Mouse (Mus musculus) adrenal gland, postnatal 4 days (tissue): ENCODE results near the gene Izumo2. TPM values are rescaled to one million over a fixed set of nuclear protein-coding genes. Genes with fewer than 3 reads are reported as not detected.
"Not testable (repeated sequence)": the region's sequence is repeated elsewhere in the genome, so short reads cannot be mapped to it uniquely, and the experiment has no call there.

ENCODE experiments used
- DNase-seq, 2 experiments: peaks; one replicate each; pipeline ENCODE4 v3.0.0; 2021 to 2022; ENCODE audit warnings: low spot score in 2 of 2, mixed read lengths in 2 of 2
- total RNA-seq, 2 experiments: library from RNA; stranded (reverse); gene quantifications; 2 replicates each; pipeline ENCODE4 v1.2.3; 2021

The Izumo2 gene
- total RNA-seq, 2 experiments from 2014 or later, result not detected

GRCm38 (mm10) chr7:44750950-44751349 lies 42.4 kb downstream of the Izumo2 start, which contains the start of gene Zfp473:
TSS of gene Zfp473 (minus strand) at chr7:44751050.
- not testable (repeated sequence) for DNase-seq

GRCm38 (mm10) chr7:44757164-44757563 lies 48.6 kb downstream of the Izumo2 start:
- DNase-seq, result no peak

GRCm38 (mm10) chr7:44760366-44760765 lies 51.8 kb downstream of the Izumo2 start:
- no peak for DNase-seq

- DNase-seq, result no peak
Observed at GRCm38 (mm10) chr7:44768129-44768528, 59.6 kb downstream of the Izumo2 start.

Other genes with a start within 250 kb of the Izumo2 start
- gene Aspdh, start 243.4 kb upstream of the Izumo2 start, total RNA-seq, result 1 to 10 TPM; 3.2 to 6.2 TPM
- 10 to 100 TPM; 40.3 to 48.1 TPM for gene Josd2, start 240.8 kb upstream of the Izumo2 start, total RNA-seq
- gene Emc10, start 212.2 kb upstream of the Izumo2 start, total RNA-seq, result 10 to 100 TPM; 84.1 to 90.2 TPM
- gene Fam71e1, start 212.2 kb upstream of the Izumo2 start, total RNA-seq, result 10 to 100 TPM; 21.6 to 22.7 TPM
- 1 to 10 TPM; 6.6 to 9.9 TPM for gene Mybpc2, start 184.1 kb upstream of the Izumo2 start, total RNA-seq
- gene Spib, start 176.7 kb upstream of the Izumo2 start, total RNA-seq, result 1 to 10 TPM in 1 of 2 experiments, under 1 TPM in 1; 0.84 to 2.9 TPM
- gene Pold1, start 159.9 kb upstream of the Izumo2 start, total RNA-seq, result 10 to 100 TPM; 41.4 to 49.3 TPM
- 100 to 1,000 TPM; 128 to 129 TPM for gene Nr1h2, start 154.8 kb upstream of the Izumo2 start, total RNA-seq
- gene Napsa, start 136.4 kb upstream of the Izumo2 start, total RNA-seq, result 10 to 100 TPM in 1 of 2 experiments, 1 to 10 TPM in 1; 2.5 to 18.3 TPM
- gene Kcnc3, start 118.1 kb upstream of the Izumo2 start, total RNA-seq, result 1 to 10 TPM; 7.6 to 9.9 TPM
- gene Myh14, start 37.9 kb upstream of the Izumo2 start, total RNA-seq, result 1 to 10 TPM; 7.0 to 8.2 TPM
- 10 to 100 TPM; 42.8 to 43.4 TPM for gene Vrk3, start 39.7 kb downstream of the Izumo2 start, total RNA-seq
- gene Zfp473, start 42.3 kb downstream of the Izumo2 start, total RNA-seq, result 1 to 10 TPM; 1.1 to 1.3 TPM
- 10 to 100 TPM; 60.1 to 65.5 TPM for gene Nup62, start 107.3 kb downstream of the Izumo2 start, total RNA-seq
- gene Il4i1, start 107.6 kb downstream of the Izumo2 start, total RNA-seq, result 1 to 10 TPM; 1.1 to 1.8 TPM
- 100 to 1,000 TPM in 1 of 2 experiments, 10 to 100 TPM in 1; 59.8 to 104 TPM for gene Atf5, start 107.9 kb downstream of the Izumo2 start, total RNA-seq
- 100 to 1,000 TPM; 119 to 134 TPM for gene Akt1s1, start 140.2 kb downstream of the Izumo2 start, total RNA-seq
- gene Tbc1d17, start 140.3 kb downstream of the Izumo2 start, total RNA-seq, result 10 to 100 TPM; 87.9 to 92.0 TPM
- gene Pnkp, start 148.4 kb downstream of the Izumo2 start, total RNA-seq, result 10 to 100 TPM; 50.8 to 54.6 TPM
- 100 to 1,000 TPM; 385 to 394 TPM for gene Ptov1, start 161.0 kb downstream of the Izumo2 start, total RNA-seq
- gene Med25, start 184.0 kb downstream of the Izumo2 start, total RNA-seq, result 100 to 1,000 TPM; 117 to 121 TPM
- gene Fuz, start 187.3 kb downstream of the Izumo2 start, total RNA-seq, result 10 to 100 TPM; 24.6 to 26.7 TPM
- 100 to 1,000 TPM in 1 of 2 experiments, 10 to 100 TPM in 1; 99.9 to 107 TPM for gene Ap2a1, start 220.8 kb downstream of the Izumo2 start, total RNA-seq
- under 1 TPM in 1 of 2 experiments, not detected in 1; 0.39 TPM for gene Tsks, start 234.5 kb downstream of the Izumo2 start, total RNA-seq